Mouse (Mus musculus): ENCODE measurements around the gene Cry1. TPM values are rescaled to one million over a fixed set of nuclear protein-coding genes. Genes with fewer than 3 reads are reported as not detected.
A peak's percentile ranks its signal among the peaks of the same experiment; 100 is the strongest.

Cry1 gene
- 19.4 and 26.1 TPM in 2 replicates for total RNA-seq (2017)

GRCm38 (mm10) chr10:85184964-85185608 is at the start of gene Cry1:
Gene Cry1, minus strand, starts transcription at chr10:85185064.
- peak; percentile 74 for ATAC-seq (ENCODE audit: extremely low read depth, insufficient number of reproducible peaks, low FRiP score, poor library complexity, severe bottlenecking)

DNA sequence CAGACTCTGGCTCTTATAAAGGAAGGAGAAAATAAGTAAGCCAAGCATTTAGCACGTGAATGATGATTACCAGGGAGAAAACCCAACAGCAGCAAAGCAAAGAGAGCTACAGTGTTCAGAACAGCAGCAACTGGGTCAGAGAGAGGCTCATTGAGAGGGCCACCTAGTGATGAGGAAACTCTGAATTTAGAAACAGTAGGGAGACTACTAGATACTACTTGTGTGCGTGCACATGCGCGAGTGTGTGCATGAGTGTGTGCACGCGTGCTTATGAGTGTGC is 36.8 kb upstream of the Cry1 start:
- ATAC-seq (ENCODE audit: extremely low read depth, insufficient number of reproducible peaks, low FRiP score, poor library complexity, severe bottlenecking), result no peak

DNA sequence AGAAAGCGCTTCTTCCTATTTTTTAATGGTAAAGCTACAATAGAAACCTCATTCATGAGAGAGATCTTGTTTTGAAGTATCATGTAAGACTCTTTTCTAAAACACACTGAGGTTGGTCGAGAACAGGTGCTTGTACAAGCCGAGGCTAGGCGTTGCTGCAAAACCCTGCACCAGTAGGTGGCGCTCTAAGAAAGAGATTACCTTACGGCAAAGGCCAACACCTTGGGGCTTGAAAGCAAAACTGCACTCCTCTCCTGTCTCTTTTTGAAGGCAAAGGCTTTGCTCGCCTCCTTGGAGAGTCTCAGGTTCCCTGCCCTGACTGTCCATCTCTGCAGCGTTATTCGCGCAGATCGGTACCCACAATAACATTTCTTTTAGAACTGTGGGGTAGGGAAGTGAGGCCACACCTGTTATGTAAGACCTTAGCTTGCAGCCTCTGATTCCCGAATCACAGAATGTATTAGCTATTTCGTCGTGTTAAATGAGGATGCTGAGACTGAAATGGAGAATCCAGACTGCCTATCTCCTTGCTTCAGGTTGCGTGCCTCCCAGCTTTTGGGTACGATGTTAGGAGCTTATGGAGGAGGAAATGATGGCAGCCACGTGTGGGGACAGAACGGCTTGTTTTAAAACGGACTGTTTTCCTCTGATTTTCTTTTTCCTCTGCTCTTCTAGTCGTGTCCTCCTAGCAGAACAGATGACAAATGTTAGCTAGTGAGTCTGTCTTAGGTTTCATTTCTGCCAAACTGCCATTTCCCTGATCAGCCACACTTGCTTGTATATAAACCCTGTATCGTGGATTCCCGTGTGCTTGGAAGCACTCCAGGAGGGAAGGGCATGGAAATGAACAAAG is 36.3 kb upstream of the Cry1 start:
- ATAC-seq (ENCODE audit: extremely low read depth, insufficient number of reproducible peaks, low FRiP score, poor library complexity, severe bottlenecking), result peak; percentile 80

GRCm38 (mm10) chr10:85214847-85215246 is 30.0 kb upstream of the Cry1 start:
- ATAC-seq (ENCODE audit: extremely low read depth, insufficient number of reproducible peaks, low FRiP score, poor library complexity, severe bottlenecking), result no peak

GRCm38 (mm10) chr10:85211673-85212072 is 26.8 kb upstream of the Cry1 start:
- no peak for ATAC-seq (ENCODE audit: extremely low read depth, insufficient number of reproducible peaks, low FRiP score, poor library complexity, severe bottlenecking)

GRCm38 (mm10) chr10:85210125-85210524 is 25.3 kb upstream of the Cry1 start:
- no peak for ATAC-seq (ENCODE audit: extremely low read depth, insufficient number of reproducible peaks, low FRiP score, poor library complexity, severe bottlenecking)

GRCm38 (mm10) chr10:85209119-85209605 is 24.3 kb upstream of the Cry1 start:
- no peak for ATAC-seq (ENCODE audit: extremely low read depth, insufficient number of reproducible peaks, low FRiP score, poor library complexity, severe bottlenecking)

DNA sequence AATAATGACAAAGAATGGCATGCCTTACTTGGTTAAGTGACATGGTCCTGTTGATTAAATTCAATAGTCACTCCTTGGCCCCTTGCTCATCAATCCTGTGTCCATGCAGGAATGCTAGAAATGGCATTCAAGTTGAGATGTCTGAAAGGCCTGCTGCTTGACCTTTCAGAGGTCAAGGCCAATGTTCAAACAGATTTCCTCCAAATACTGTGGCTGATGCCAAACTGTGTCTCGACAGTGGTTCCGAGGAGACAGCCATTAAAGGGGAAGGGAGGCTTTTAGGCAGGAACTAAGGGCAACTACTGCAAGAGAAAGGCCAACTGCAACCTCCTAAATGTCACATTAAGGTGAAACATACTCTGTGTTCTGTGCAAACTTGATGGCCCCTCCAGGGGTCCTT is 20.5 kb upstream of the Cry1 start:
- ATAC-seq (ENCODE audit: extremely low read depth, insufficient number of reproducible peaks, low FRiP score, poor library complexity, severe bottlenecking), result no peak

DNA sequence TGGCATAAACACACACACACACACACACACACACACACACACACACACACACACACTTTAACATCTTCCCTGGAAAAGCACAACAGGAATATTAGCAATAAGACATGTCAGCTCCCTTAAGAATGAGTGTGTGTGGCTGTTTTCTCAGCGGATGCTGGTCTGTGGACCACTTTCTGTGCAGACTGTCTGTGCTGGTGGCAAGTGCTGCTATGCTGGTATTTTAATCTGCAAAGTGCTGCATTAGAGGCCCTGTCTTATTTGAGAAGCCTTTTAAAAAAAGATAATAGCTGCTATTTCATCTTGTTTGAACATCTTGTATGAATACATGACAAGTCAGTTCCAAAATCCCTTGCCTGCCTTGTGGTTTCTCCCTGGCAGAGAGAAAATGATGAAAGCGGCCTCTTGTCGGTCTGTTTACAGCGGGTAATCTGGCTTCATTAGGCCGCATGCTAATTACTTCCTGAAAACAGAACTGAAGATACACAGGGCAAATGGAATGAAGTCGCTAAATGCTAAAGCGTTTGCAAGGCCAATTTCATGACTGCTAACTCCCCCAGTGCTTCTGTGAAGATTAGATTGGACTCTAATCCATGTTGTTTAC is 19.5 kb upstream of the Cry1 start:
- no peak for ATAC-seq (ENCODE audit: extremely low read depth, insufficient number of reproducible peaks, low FRiP score, poor library complexity, severe bottlenecking)

- ATAC-seq (ENCODE audit: extremely low read depth, insufficient number of reproducible peaks, low FRiP score, poor library complexity, severe bottlenecking), result peak; percentile 70; the same call in 1 of the 2 replicates
These were observed 9.7 kb upstream of the Cry1 start for GRCm38 (mm10) chr10:85194528-85194927.

- ATAC-seq (ENCODE audit: extremely low read depth, insufficient number of reproducible peaks, low FRiP score, poor library complexity, severe bottlenecking), result no peak
These were observed 8.5 kb upstream of the Cry1 start for GRCm38 (mm10) chr10:85193321-85193720.

- ATAC-seq (ENCODE audit: extremely low read depth, insufficient number of reproducible peaks, low FRiP score, poor library complexity, severe bottlenecking), result no peak
These were observed 5.8 kb upstream of the Cry1 start for GRCm38 (mm10) chr10:85190652-85191051.

- ATAC-seq (ENCODE audit: extremely low read depth, insufficient number of reproducible peaks, low FRiP score, poor library complexity, severe bottlenecking), result no peak
These were observed 5.1 kb upstream of the Cry1 start for GRCm38 (mm10) chr10:85189966-85190365.

DNA sequence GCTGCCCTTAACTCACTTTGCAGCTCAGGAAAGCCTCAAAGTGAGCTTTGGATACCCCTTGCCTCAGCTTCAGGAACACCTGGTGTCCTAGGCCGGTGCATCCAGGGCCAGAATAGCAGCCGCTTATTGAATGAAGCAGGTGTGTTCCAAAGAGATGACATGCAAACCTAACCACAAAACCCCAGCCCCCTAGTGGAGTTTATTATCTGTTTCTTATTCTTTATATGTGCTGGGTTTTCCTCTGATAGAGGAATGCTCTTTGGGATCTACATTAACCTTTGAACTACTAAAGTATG is 1.6 kb upstream of the Cry1 start:
- ATAC-seq (ENCODE audit: extremely low read depth, insufficient number of reproducible peaks, low FRiP score, poor library complexity, severe bottlenecking), result no peak

DNA sequence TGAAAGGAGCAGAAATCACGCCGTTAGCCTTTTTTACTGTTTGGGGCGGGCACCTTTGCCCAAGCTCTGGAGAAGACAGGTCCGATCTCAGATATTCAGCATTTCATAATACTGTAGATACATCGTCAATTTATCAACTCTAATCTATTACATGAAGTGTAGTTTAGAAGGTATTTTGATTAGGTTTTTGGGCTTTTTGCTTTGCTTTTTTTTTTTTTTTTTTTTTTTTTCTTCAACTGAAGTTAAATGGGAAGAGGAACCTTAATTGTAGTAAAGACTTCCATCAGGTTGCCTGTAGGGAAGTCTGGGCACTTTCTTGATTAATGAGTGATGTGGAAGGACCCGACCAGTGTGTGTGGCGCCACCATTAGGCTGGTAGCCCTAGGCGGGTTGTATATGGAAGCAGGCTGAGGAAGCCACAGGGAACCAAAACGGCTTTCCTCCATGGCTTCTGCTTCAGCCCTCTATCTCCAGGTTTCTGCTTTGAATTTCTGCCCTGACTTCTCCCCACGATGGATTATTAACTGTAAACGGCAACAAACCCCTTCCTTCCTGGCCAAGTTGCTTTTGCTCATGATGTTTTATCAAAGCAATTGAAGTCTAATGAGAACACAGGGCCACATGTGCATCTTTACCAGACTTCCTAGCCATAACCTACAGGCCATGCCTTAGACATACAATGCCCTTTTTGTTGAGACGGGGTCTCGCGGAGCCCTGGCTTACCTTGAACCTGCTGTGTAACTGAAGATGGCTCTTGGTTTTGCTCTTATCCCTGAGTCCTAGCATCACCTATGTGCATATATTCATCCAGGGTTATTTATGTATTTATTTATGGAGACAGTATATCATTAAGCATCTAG is 1.0 kb upstream of the Cry1 start:
- no peak for ATAC-seq (ENCODE audit: extremely low read depth, insufficient number of reproducible peaks, low FRiP score, poor library complexity, severe bottlenecking)

DNA sequence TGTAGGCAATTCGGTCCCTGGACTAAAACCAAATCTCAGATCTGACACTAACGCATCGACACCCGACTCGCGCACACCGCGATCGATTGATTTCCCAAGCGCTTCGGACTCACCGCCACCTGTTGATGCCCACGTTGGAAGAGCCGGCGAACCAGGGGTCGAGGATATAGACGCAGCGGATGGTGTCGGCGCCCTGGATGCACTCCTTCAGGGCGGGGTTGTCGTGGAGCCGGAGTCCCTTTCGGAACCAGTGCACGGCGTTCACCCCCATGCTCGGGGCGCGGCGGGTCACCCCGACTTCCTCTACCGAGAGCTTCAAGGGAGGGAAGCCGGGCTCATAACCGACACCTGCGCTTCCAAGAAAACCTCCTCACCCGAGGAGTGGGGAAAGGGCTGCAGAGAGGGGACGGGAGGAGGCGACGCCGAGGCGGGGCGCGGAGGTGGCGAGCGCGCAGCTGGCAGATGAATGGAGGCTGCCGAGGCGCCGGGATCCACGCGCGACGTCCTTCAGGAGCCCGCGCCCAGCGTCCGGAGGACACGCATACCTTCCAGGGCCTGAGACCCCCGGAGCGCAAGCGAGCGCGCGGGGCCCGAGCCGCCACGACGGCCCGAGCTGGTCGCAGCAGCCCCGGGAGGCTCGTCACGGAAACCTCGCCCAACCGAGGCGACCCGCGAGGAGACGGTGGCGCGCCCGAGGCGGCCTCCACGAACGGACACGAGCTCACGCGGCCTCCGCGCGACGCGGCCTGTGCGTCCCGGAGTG is 482 bp downstream of the Cry1 start:
- peak; percentile 33 for ATAC-seq (ENCODE audit: extremely low read depth, insufficient number of reproducible peaks, low FRiP score, poor library complexity, severe bottlenecking)

DNA sequence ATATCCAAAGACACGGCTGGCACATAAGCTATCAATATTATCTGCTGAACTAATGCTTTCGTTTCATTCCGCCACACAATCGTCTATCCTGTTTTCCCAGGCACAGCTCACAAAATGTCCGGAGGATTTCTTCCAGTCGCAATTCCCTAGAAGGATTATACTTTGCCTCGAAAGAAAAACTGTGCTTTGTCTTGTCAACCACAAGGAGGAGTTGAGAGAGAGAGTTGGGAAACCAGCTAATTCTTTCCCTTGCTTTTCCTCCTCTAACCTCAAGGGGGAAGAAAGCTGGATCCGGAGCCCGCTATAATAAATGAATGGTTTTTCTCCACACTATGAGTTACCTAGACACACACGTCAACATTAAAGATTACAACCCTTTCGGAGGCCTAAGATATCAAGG is 1.2 kb downstream of the Cry1 start:
- ATAC-seq (ENCODE audit: extremely low read depth, insufficient number of reproducible peaks, low FRiP score, poor library complexity, severe bottlenecking), result no peak

- ATAC-seq (ENCODE audit: extremely low read depth, insufficient number of reproducible peaks, low FRiP score, poor library complexity, severe bottlenecking), result no peak
These were observed 2.1 kb downstream of the Cry1 start for GRCm38 (mm10) chr10:85182766-85183165.

- ATAC-seq (ENCODE audit: extremely low read depth, insufficient number of reproducible peaks, low FRiP score, poor library complexity, severe bottlenecking), result no peak
These were observed 8.2 kb downstream of the Cry1 start for GRCm38 (mm10) chr10:85176640-85177039.

Measured in neutrophil, adult 5-6 weeks (primary cell).